Mouse (Mus musculus): Measurements from ENCODE around the gene Cyp2j9. TPM values are rescaled to one million over a fixed set of nuclear protein-coding genes. Genes with fewer than 3 reads are reported as not detected.
"Not testable (repeated sequence)": the region's sequence is repeated elsewhere in the genome, so short reads cannot be mapped to it uniquely, and the experiment has no call there.

Gene Cyp2j9
- 2.0 and 2.7 TPM in 2 replicates for polyA plus RNA-seq (2016; fragmentation: Nextera tagmentation; extraction: Ambion mirVana)

DNA sequence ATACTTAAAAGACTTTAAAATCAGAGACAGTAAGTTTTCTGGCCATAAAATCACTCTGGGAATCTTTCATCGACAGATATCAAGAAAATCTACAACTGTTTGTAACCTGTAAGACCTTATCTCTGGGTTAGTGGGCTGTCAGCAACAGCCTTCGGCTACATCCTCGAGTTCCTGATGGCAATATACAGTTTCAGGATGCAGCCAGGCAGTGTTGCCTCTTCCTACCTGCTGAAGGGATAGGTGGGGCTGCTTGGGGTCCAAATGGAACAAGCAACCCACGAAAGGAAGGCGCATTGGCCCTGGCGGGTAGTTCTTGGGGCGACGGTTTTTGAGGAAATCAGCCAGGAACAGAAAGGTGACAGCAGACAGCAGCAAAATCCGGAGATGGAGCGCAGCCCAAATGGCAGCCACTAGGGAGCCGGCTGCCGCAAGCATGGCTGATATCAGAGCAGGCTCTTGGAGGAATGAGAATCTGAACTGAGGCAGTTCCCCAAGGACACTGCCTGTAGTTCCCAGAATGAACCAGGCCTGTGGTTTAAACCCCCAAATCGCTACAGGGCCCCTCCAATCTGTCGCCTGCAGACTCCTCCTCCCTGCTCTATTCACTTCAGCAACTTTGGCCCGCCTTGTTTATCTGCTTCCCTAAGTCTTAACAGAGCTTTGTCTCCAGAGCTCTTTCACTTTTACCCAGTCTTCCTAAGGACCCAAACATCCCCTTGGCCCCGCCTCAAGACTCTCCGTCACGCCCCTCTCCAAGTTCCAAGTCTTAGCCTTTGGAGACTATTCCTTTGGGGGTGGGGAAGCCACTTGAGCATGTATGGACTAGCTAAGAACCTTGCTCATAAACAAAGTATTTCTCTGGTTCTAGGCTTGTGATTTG is at the start of gene Cyp2j9:
Gene Cyp2j9 (minus strand): TSS at position 668 of the 880 bp plus-strand sequence.
- peak; percentile 88 for ATAC-seq (ENCODE audit: low FRiP score)
- peaks cover 12% of the 10 kb centered on the region for H3K4me1 ChIP-seq
- H3K27ac ChIP-seq = peak within 1 kb of the TSS; percentile 70
- H3K36me3 ChIP-seq (replicated peaks) = no peaks in the 10 kb centered on the region
- no peaks in the 10 kb centered on the region for H3K27me3 ChIP-seq
- H3K9me3 ChIP-seq = no peaks in the 10 kb centered on the region
- H3K4me3 ChIP-seq (replicated peaks) = peak within 1 kb of the TSS; percentile 33
- peak within 1 kb of the TSS; percentile 29 for H3K9ac ChIP-seq
- H3K4me2 ChIP-seq = peak within 1 kb of the TSS; percentile 59
- 7% methylated on average over 18 of the region's 18 CpGs for WGBS

DNA sequence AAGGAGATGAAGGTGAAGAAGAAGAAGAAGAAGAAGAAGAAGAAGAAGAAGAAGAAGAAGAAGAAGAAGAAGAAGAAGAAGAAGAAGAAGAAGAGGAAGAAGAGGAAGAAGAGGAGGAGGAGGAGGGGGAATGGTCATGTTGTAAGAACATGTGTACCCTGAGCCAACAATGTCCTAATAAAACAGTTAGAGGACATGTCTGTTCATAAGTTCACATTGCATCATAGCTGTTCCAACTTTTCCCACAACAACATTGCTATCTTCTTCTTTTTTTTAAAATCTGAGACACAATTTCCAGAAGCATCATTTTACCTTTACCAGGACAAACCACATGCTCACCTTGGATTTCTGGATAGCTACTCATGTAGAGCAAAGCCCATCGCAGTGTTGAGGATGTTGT is 44.1 kb upstream of the Cyp2j9 start:
- H3K4me1 ChIP-seq = no peaks in the 10 kb centered on the region
- no peaks in the 10 kb centered on the region for H3K36me3 ChIP-seq (replicated peaks)
- H3K9ac ChIP-seq = no peak overlapping the region
- H3K4me3 ChIP-seq (replicated peaks) = no peak overlapping the region
- no peaks in the 10 kb centered on the region for H3K9me3 ChIP-seq
- no peaks in the 10 kb centered on the region for H3K27me3 ChIP-seq
- ATAC-seq (ENCODE audit: low FRiP score) = no peak
- 83% methylated on average over 1 of the region's 1 CpGs for WGBS
- no peak overlapping the region for H3K27ac ChIP-seq
- H3K4me2 ChIP-seq = no peak overlapping the region

DNA sequence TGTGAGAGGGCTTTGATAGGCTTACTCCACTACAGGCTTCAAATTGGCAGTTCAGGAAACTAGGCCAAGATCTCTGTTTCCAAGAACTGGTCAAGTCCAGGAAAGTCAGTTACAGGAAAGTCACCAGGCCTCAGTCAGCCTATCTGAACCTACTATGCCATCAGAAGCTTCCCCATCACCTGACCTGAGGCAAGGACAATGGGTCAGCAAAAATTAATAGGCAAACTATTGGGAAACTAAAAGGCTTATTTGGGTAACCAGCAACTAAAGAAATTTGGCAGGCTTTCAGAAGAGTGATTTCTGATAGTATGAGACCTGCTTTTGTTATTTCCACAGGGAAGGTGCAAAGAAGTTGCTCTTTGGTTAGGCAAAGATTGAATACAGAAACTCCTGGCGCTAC is 31.1 kb upstream of the Cyp2j9 start:
- no peak overlapping the region for H3K4me2 ChIP-seq
- no peak overlapping the region for H3K4me3 ChIP-seq (replicated peaks)
- H3K9ac ChIP-seq = no peak overlapping the region
- no peak for ATAC-seq (ENCODE audit: low FRiP score)
- no peaks in the 10 kb centered on the region for H3K36me3 ChIP-seq (replicated peaks)
- H3K27ac ChIP-seq = no peak overlapping the region
- no peaks in the 10 kb centered on the region for H3K27me3 ChIP-seq
- WGBS = 88% methylated on average over 1 of the region's 1 CpGs
- H3K9me3 ChIP-seq = no peaks in the 10 kb centered on the region
- H3K4me1 ChIP-seq = no peaks in the 10 kb centered on the region

DNA sequence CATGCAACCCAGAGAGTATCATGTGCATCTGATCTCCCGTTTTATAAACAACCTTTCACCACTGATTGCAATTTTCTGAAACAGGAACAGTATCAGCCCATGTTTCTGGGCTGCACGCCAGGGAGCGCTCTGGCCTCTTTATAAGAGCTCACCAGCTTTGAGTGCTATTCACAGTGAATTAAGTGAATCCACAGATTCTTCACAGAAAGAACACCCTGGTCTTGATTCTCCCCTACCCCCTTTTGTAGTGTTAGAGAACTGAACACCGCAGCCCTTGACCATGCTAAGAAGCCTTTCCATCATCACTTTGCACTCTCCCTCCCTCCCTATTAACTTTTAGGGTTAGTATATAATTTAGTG is 393 bp upstream of the Cyp2j9 start:
- ATAC-seq (ENCODE audit: low FRiP score) = peak; percentile 79
- H3K9me3 ChIP-seq = no peaks in the 10 kb centered on the region
- peak overlapping the region; percentile 59 for H3K4me2 ChIP-seq
- H3K9ac ChIP-seq = no peak overlapping the region
- H3K27me3 ChIP-seq = no peaks in the 10 kb centered on the region
- H3K27ac ChIP-seq = peak overlapping the region; percentile 70; the same call in 1 of the 2 replicates
- H3K4me1 ChIP-seq = peaks cover 12% of the 10 kb centered on the region
- no peaks in the 10 kb centered on the region for H3K36me3 ChIP-seq (replicated peaks)
- H3K4me3 ChIP-seq (replicated peaks) = peak overlapping the region; percentile 33
- WGBS = 17% methylated on average over 4 of the region's 4 CpGs

DNA sequence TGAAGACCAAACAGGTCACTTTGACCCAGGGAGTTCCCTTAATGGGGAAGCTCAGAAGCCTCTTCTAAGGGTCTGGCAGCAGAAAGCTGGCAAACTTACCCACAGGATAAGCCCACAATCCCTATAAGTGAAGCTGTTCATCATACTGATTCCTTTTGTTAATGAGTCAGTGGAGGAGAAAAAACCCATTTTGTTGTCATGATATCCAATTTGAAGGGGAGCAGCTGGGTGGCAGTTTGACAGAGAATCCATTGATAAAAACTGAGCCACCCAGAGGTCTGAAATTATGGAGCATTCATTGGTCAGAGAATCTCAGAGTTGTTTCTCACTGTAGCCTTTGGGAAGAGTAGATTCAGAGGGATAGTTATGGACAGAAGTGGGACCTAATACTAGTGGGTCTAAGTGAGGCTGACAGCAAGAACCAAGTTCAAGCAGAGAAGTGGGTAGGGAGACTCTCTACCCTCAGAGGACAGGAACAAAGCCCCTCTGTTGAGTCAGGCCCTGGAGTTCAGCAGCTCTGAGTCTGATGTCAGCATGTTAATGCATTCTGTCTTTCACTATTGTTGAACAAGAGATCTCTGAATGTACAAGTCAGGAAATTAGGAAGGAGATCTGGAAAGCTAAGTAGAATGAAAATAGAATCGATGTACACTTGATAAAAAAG is 9.8 kb downstream of the Cyp2j9 start:
- Histone ChIP-seq H3K27me3 (no peaks in the 10 kb centered on the region), H3K4me3 (replicated peaks) (no peak overlapping the region), H3K9me3 (no peaks in the 10 kb centered on the region), H3K4me2 (no peak overlapping the region), H3K36me3 (replicated peaks) (no peaks in the 10 kb centered on the region), H3K4me1 (peaks cover 9% of the 10 kb centered on the region; the same call in 1 of the 2 replicates), H3K27ac (no peak overlapping the region), H3K9ac (no peak overlapping the region)
- no peak for ATAC-seq (ENCODE audit: low FRiP score)
- 67% methylated on average over 1 of the region's 1 CpGs for WGBS

DNA sequence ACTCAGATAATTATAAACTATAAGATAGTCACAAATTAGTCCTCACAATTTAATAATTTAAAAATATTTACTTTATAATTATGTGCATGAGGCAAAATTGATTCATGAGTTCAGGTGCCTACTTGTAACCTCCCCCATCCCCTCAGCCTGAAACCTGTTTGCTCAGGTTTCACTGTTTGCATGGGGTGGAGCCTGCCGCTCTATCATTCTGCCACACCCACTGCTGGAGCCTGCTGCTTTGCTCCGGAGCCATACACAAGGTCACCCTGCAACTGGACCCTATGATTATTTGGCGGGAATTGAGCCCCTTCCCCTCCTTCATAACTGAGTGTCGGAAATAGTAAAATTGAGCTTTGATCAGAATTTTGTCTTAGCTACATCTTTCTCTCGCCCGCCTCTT is 11.0 kb downstream of the Cyp2j9 start:
- not testable (repeated sequence) for H3K4me2 ChIP-seq; H3K9me3 ChIP-seq; ATAC-seq (ENCODE audit: low FRiP score); H3K4me3 ChIP-seq (replicated peaks); H3K9ac ChIP-seq; H3K27me3 ChIP-seq; H3K27ac ChIP-seq; H3K36me3 ChIP-seq (replicated peaks); H3K4me1 ChIP-seq
- 48% methylated on average over 6 of the region's 6 CpGs for WGBS

DNA sequence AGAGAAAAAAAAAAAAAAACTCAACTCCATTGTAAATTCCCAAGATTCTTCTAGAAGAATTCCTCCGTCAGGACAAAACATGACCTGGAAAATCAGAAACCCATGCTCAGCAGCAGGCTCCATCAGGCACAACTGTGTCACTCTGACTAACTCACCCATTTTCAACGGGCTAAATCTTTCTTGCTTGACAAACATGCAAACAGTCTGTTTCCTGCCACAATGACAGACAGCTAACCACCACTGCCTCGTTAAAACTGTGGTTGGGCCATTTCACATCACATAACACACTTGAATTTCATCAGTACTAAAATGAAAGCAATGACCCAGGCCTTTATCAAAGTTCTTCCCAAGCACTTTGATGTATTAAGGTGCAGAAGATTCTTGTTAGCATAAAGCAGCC is 21.9 kb downstream of the Cyp2j9 start:
- H3K9me3 ChIP-seq = no peaks in the 10 kb centered on the region
- H3K4me1 ChIP-seq = no peaks in the 10 kb centered on the region
- no peaks in the 10 kb centered on the region for H3K27me3 ChIP-seq
- 54% methylated on average over 3 of the region's 3 CpGs for WGBS
- no peak overlapping the region for H3K4me2 ChIP-seq
- ATAC-seq (ENCODE audit: low FRiP score) = no peak
- no peaks in the 10 kb centered on the region for H3K36me3 ChIP-seq (replicated peaks)
- no peak overlapping the region for H3K4me3 ChIP-seq (replicated peaks)
- H3K27ac ChIP-seq = no peak overlapping the region
- H3K9ac ChIP-seq = no peak overlapping the region

DNA sequence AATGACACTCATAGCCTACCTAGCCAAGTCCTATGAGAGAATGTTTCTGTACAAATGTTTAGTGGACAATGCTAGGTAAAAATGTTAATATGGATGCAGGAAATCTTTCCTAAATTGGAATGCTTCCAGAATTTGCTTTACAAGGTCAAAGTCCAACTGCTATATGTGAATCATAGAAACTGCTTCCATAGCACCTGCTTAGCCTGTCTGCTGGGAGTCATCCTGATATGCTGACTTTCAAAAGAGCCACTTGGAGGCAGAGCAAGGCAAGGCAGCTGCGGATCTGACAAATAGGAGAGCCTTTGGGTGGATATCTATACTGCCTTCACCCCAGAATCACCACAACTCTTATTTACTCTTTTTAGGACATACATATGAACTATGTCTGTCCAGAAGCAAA is 23.4 kb downstream of the Cyp2j9 start:
- no peak overlapping the region for H3K4me2 ChIP-seq
- H3K27me3 ChIP-seq = no peaks in the 10 kb centered on the region
- no peaks in the 10 kb centered on the region for H3K9me3 ChIP-seq
- H3K9ac ChIP-seq = no peak overlapping the region
- H3K27ac ChIP-seq = no peak overlapping the region
- H3K36me3 ChIP-seq (replicated peaks) = no peaks in the 10 kb centered on the region
- no peak for ATAC-seq (ENCODE audit: low FRiP score)
- H3K4me3 ChIP-seq (replicated peaks) = no peak overlapping the region
- WGBS = 82% methylated on average over 1 of the region's 1 CpGs
- H3K4me1 ChIP-seq = no peaks in the 10 kb centered on the region

DNA sequence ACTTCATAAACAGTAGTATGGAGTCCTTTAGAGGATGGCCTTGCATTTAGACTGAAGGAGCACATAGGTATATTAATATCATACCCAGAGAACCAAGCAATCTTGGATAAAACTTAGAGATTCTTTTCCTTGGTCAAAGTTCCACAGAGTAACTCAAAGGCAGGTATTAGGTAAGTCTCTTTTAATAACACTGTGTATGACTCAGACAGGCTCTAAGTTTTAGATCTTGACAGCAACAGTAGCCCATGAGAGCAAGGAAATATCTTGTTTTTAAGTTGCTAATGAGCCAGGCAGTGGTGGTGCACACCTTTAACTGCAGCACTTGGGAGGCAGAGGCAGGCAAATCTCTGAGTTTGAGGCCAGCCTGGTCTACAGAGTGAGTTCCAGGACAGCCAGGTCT is 25.6 kb downstream of the Cyp2j9 start:
- H3K4me3 ChIP-seq (replicated peaks) = no peak overlapping the region
- H3K9me3 ChIP-seq = no peaks in the 10 kb centered on the region
- H3K4me2 ChIP-seq = no peak overlapping the region
- H3K27ac ChIP-seq = no peak overlapping the region
- ATAC-seq (ENCODE audit: low FRiP score) = no peak
- H3K27me3 ChIP-seq = no peaks in the 10 kb centered on the region
- no peaks in the 10 kb centered on the region for H3K4me1 ChIP-seq
- H3K9ac ChIP-seq = no peak overlapping the region
- no peaks in the 10 kb centered on the region for H3K36me3 ChIP-seq (replicated peaks)

DNA sequence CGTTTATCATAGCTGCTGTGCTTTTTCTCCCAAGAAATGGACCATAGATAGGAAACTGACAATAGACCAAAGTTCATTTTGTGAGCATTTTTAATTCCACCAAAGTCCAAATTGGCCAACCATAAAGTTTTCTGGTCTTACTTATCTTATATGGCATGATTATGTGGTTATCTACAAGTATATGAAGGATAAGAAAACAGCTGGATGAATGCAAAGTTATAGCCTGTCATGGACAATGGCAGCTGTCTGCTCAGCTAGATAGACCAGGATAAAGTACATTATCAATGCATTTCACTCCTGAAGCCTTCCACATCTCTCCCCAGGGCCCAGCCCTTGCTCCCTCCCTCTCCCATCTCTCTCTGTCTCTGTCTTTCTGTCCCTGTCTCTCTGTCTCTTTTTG is 30.9 kb downstream of the Cyp2j9 start:
- H3K27me3 ChIP-seq = no peaks in the 10 kb centered on the region

DNA sequence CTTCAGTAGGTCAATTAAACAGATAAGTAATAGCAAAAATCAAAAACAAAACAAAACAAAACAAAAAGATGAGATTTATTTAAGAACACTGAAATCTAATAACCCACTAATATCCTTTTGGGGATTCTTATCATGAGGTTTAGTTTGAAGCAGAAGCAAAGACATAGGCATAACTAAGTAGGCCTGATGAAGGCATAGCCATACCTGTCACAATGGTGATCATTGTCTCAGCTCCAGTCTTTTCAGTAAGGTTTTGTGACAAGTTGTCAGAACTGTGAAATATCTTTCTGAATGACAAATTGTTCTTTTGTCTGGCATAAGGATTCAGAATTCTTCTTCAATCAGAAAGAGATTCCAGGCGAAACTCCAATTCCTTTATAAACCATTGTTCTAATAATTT is 31.6 kb downstream of the Cyp2j9 start:
- Histone ChIP-seq H3K27me3 (no peaks in the 10 kb centered on the region), H3K36me3 (replicated peaks) (no peaks in the 10 kb centered on the region), H3K4me2 (no peak overlapping the region), H3K9ac (no peak overlapping the region), H3K9me3 (no peaks in the 10 kb centered on the region), H3K4me3 (replicated peaks) (no peak overlapping the region), H3K27ac (no peak overlapping the region), H3K4me1 (no peaks in the 10 kb centered on the region)
- WGBS = 79% methylated on average over 1 of the region's 1 CpGs
- ATAC-seq (ENCODE audit: low FRiP score) = no peak

More for the DNA sequence above, 30.9 kb downstream of the Cyp2j9 start:
- H3K9ac ChIP-seq = no peak overlapping the region
- H3K4me3 ChIP-seq (replicated peaks) = no peak overlapping the region
- no peaks in the 10 kb centered on the region for H3K4me1 ChIP-seq
- no peak overlapping the region for H3K27ac ChIP-seq
- no peak overlapping the region for H3K4me2 ChIP-seq
- whole genome bisulfite sequencing = 83% methylated on average over 1 of the region's 1 CpGs
- H3K9me3 ChIP-seq = no peaks in the 10 kb centered on the region
- no peaks in the 10 kb centered on the region for H3K36me3 ChIP-seq (replicated peaks)
- ATAC-seq (ENCODE audit: low FRiP score) = no peak

DNA sequence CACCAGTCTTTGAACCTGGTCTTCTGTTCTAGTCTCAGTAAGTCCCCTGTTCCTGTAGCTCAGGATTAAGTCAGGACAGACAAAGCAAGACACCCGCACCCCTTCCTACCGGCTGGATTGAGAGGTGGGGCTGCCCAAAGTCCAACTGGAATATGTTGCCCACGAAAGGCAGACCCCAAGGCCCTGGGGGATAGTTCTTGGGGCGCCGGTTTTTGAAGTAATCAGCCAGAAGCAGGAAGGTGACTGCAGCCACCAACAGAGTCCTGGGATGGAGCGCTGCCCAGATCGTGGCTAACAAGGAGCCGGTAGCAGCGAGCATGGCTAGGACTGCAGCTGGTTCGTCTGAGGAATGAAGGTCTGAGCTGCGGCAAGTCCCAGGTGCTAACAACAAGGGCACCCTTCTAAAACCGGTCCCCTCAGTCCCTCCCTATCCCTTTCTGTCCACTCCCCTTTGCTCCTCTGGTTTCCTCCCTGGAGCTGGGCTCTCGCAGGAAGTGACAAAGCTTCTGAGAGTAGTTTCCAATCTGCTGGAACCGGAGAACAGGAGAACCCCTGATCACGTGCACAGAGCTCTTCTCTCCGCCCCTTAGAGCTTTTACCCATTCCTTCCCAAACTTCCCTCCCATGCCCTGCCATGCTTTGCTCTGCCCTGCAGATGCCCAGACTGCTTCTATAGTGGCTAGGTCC is 38.1 kb downstream of the Cyp2j9 start, which contains the start of gene Cyp2j6:
Gene Cyp2j6 (minus strand): TSS at position 529 of the 687 bp plus-strand sequence.
- 2% methylated on average over 16 of the region's 16 CpGs for WGBS
- H3K27me3 ChIP-seq = no peaks in the 10 kb centered on the region

More for the DNA sequence above, 38.1 kb downstream of the Cyp2j9 start, which contains the start of gene Cyp2j6:
- Histone ChIP-seq H3K9me3 (no peaks in the 10 kb centered on the region), H3K27ac (no peak within 1 kb of the TSS), H3K4me3 (replicated peaks) (peak within 1 kb of the TSS; percentile 48), H3K4me2 (peak within 1 kb of the TSS; percentile 65), H3K36me3 (replicated peaks) (no peaks in the 10 kb centered on the region), H3K9ac (peak within 1 kb of the TSS; percentile 60), H3K4me1 (no peaks in the 10 kb centered on the region)
- peak; percentile 90 for ATAC-seq (ENCODE audit: low FRiP score)
